Mouse (Mus musculus) spleen, postnatal 14 days (tissue): Measurements from ENCODE around the gene Psmb6.
A peak's percentile ranks its signal among the peaks of the same experiment; 100 is the strongest.

Experiments used
- DNase-seq, 2 experiments: peaks; one replicate each; pipeline ENCODE4 v3.0.0; 2021 to 2022; ENCODE audit warnings: low spot score in 2 of 2

Gene Psmb6

GRCm38 (mm10) chr11:70525184-70525678, at the start of gene Psmb6:
Gene Psmb6 (plus strand): TSS chr11:70525367.
- peak; percentile 70 to 82 for DNase-seq

- no peak for DNase-seq
Measured at GRCm38 (mm10) chr11:70485498-70485897, 39.7 kb upstream of the Psmb6 start.

GRCm38 (mm10) chr11:70487816-70488215, 37.4 kb upstream of the Psmb6 start:
- DNase-seq, result no peak

DNA sequence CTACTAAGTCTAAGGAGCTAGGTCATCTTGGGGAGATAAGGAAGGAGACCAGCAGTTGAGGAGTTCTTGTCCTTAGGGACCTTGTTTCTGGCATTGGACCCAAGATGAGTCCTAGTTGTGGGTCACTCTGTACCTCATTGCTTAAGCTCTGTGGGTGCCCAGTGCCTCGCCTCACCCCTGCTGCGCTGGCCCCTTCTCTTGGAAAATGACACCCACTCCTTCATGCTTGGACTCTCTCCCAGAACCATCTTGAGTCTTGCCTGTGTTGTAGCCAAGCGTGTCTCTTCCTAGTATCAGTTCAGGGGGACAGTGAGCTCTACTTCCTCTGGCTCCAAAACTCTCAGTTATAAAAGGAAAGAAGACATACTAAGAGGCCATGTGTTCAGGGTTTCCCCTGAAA, 36.0 kb upstream of the Psmb6 start:
- DNase-seq, result no peak

DNA sequence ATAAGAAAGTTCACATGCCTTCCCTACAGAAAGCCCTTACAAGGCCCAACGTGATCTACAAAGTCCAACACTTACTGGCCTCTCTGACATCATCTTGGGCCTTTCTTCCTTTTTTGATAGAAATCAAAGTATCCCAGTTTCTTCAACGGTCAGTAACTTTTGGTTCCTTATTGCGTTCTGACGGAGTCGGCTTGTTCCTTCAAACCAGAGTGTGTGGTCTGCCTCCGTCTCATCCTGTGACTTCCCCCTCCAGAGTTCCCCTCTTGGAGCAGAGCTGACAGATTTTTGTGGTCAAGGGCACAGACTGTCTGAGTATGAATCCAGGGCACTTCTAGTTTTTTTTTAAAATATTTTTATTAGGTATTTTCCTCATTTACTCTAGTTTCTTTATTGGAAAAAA, 35.5 kb upstream of the Psmb6 start:
- DNase-seq, result no peak

GRCm38 (mm10) chr11:70499566-70500475, 25.3 kb upstream of the Psmb6 start:
- DNase-seq, result no peak

- DNase-seq, result no peak
Measured at GRCm38 (mm10) chr11:70500476-70500812, 24.7 kb upstream of the Psmb6 start.

DNA sequence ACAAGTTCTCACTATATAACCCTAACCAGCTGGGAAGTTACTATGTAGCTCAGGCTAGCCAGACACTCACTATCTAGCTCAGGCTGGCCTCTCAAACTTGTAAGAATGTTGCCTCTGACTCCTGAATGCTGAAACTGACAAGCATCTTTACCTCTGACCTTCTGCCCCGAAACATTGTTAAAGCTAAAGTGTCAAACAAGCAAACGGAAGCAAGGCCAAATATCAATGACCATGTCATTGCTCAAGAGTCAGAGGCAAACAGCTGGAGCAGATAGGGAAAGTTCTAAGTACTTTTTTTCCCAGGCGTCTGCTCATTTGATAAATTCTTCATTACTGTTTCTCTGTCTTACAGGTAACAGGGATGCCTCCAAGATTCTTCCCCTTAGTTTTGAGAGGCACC, 23.1 kb upstream of the Psmb6 start:
- no peak for DNase-seq

DNA sequence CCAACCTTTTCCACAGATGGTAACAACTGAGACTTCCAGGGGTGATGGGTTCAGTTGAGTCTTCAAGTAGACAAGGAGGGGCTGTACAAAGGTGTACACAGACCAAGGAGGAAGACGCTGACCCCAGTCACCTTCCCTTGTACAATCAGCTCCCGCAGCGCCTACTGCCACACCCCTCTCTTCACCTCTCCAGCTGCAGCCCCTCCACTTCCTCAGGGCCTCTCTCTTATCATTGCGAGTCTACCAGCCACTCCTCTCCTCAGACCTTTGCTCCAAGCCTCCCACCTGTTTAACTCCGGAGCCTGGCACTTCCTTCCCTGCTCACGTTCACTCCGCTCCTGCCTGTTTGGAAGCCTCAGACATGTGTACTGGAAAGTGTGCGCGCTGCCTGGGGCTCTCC, 20.2 kb upstream of the Psmb6 start, which contains the start of gene Tm4sf5:
TSS of gene Tm4sf5 (plus strand) at position 275 of the 400 bp plus-strand sequence.
- DNase-seq, result no peak

GRCm38 (mm10) chr11:70506385-70506784, 18.8 kb upstream of the Psmb6 start:
- peak; percentile 47 to 67 for DNase-seq

DNA sequence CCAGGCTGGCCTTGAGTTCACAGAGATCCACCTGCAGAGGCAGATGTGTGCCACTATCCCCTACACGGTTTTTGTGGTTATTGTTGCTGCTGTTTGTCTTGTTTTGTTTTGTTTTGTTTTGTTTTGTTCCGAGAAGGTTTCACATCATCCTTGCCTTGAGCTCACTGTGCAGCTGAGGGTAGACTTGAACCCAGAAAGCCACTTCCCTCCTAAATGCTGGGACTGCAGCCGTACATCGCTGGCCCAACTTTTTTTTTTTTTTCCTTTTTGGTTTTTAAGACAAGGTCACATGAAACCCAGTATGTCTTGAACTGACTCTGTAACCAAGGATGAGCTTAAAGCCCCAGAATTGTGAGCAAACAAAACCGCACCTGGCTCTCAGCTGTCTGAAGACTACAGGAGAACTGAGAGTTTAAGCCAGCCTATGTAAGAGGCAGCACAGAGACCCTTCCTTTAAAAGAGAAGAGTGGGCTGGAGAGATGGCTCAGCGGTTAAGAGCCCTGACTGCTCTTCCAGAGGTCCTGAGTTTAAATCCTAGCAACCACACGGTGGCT, 18.1 kb upstream of the Psmb6 start:
- no peak for DNase-seq

- peak in 1 of 2 experiments; percentile 25 for DNase-seq
Measured at GRCm38 (mm10) chr11:70509753-70510564, 15.2 kb upstream of the Psmb6 start.

DNA sequence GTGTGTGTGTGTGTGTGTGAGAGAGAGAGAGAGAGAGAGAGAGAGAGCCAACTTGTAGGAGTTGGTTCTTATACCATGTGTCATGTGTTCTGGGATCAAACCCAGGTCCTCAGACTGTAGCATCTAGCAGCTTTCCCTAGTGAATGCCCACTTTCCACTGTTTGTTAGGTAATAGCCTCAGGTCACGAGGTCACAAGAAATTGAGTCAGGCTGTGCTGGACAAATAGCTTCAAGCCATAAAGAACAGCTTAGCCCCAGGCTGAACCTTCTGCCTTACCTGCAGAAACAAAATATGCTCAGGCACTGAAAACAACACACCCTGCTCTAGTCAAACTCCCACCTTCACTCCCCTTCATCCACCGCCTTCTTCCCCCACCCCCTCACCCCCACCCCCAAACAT, 13.9 kb upstream of the Psmb6 start:
- DNase-seq, result no peak

DNA sequence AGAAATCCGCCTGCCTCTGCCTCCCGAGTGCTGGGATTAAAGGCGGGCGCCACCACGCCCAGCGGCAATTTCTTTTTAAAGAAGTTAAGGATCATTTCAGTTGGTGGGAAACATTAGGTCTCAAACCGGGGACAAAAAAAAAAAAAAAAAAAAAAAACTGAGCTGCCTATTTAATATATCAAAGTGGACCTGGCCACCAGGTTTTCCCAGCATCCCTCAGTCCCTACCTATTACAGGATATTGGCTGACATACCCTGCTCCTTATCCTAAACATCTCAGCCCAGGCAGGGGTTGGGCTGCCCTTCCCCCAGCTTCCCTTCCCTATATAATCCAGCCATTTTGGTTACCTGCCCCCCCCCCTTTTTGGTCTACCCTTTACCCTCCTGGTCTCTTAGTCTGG, 13.3 kb upstream of the Psmb6 start:
- no peak for DNase-seq

- DNase-seq, result no peak
Measured at GRCm38 (mm10) chr11:70512709-70513342, 12.3 kb upstream of the Psmb6 start.

- DNase-seq, result no peak
Measured at GRCm38 (mm10) chr11:70513520-70513919, 11.6 kb upstream of the Psmb6 start.

DNA sequence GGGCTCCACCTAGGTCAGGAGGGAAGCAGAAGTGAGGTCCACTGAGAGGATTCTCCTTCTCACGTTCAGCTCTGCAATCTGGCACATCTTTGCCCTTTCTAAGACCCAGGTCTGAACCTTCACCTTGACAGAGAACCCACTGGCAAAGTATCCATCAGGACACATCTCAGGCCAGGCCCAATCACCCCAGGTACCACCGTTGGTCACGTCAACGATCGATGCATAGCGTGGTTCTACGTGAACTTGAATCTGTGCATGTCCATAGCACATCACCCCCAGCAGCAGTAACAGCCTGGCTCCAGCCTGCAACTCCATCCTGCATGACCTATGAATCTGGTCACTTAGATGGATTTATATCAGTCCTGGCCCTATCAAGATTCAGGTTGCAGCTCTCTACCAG, 10.9 kb upstream of the Psmb6 start, which contains the start of gene Vmo1:
TSS of gene Vmo1 (minus strand) at position 329 of the 400 bp plus-strand sequence.
- DNase-seq, result no peak

- DNase-seq, result no peak
Measured at GRCm38 (mm10) chr11:70516352-70516751, 8.8 kb upstream of the Psmb6 start.

- DNase-seq, result no peak
Measured at GRCm38 (mm10) chr11:70518436-70518835, 6.7 kb upstream of the Psmb6 start.

DNA sequence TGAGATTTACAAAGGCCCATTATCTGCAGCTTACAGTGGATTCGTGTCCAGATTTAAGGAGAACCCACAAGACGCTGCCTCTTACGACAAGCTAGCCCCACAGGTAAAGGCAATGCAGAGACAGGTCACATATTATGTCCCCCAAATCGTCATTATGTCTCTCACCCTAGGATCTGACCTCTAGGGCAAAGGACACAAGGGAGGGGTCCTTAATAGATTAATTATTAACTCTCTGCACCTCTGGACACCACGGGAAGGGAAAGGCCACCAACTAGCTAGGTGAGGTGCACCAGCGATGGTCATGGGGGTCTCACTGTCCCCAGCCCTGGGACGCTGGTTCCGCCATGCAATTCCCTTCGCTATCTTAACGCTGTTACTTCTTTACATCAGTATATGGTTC, 6.2 kb upstream of the Psmb6 start, which contains the start of gene Gltpd2:
TSS of gene Gltpd2 (plus strand) at position 274 of the 400 bp plus-strand sequence.
- no peak for DNase-seq

GRCm38 (mm10) chr11:70520178-70520769, 4.9 kb upstream of the Psmb6 start:
- DNase-seq, result no peak
